Mouse (Mus musculus): ENCODE measurements around the gene Ripply3. TPM values are rescaled to one million over a fixed set of nuclear protein-coding genes. Genes with fewer than 3 reads are reported as not detected.

Ripply3 gene
- polyA plus RNA-seq, 1 experiment: not detected

DNA sequence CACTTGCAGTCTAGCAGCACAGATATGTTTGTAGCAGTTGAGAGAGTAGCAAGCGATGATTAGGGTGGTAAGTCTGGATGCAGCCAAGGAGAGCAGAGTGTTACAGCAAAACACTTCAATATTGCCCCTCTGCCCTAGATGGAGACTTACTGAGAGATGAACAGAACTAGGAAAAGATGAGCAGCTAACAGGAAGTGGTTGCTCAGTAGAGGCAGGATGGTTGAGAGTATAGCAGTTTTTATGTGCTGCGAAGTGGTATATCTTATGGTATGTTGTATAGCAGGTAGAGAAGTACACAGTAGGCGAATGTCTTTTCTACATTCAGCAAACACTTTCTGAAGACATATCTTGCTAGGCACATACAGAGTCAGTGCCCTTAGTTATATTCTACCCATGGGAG lies 55.1 kb downstream of the Ripply3 start:
- TF ChIP-seq CTCF (IDR thresholded peaks at IDR 0.05; ENCODE audit: insufficient read depth, low read depth, low read length): no peak
- no peak for TF ChIP-seq POLR2A (IDR thresholded peaks at IDR 0.05; ENCODE audit: insufficient read depth, low read depth, low read length)
- WGBS: 81% methylated on average over 3 of the region's 3 CpGs
- H3K4me1 ChIP-seq (ENCODE audit: control insufficient read depth, insufficient read depth, low read length): peaks cover 3% of the 10 kb centered on the region
- no peak overlapping the region for H3K27ac ChIP-seq (ENCODE audit: insufficient read depth, low read depth, low read length)
- H3K4me3 ChIP-seq (ENCODE audit: insufficient read depth, low read depth, low read length): no peak overlapping the region

Other genes starting within 250 kb of the Ripply3 start
- not detected in 2 replicates for gene Sim2, start 243.5 kb upstream of the Ripply3 start, polyA plus RNA-seq (2012; ENCODE audit: insufficient read depth, insufficient read length, low replicate concordance, missing spikeins)
- not detected in 2 replicates for gene Hlcs, start 14.8 kb upstream of the Ripply3 start, polyA plus RNA-seq (2012; ENCODE audit: insufficient read depth, insufficient read length, low replicate concordance, missing spikeins)
- 233 and 684 TPM in 2 replicates for gene Ttc3, start 42.2 kb downstream of the Ripply3 start, polyA plus RNA-seq (2012; ENCODE audit: insufficient read depth, insufficient read length, low replicate concordance, missing spikeins)
- gene Pigp, start 43.4 kb downstream of the Ripply3 start, polyA plus RNA-seq (2012; ENCODE audit: insufficient read depth, insufficient read length, low replicate concordance, missing spikeins): not detected in 2 replicates
- gene Vps26c, start 198.4 kb downstream of the Ripply3 start, polyA plus RNA-seq (2012; ENCODE audit: insufficient read depth, insufficient read length, low replicate concordance, missing spikeins): not detected in 2 replicates
- not detected in 2 replicates for gene Dyrk1a, start 241.6 kb downstream of the Ripply3 start, polyA plus RNA-seq (2012; ENCODE audit: insufficient read depth, insufficient read length, low replicate concordance, missing spikeins)